Mouse (Mus musculus) liver, embryonic 11.5 days (tissue): ENCODE data around the gene Gm648. TPM values are rescaled to one million over a fixed set of nuclear protein-coding genes. Genes with fewer than 3 reads are reported as not detected.

Experiments
- ATAC-seq: fragments of 200-750 bp; cut with Nextera tagmentation; replicated peaks from 2 replicates; pipeline ENCODE4 v1.8.0; 2017; ENCODE audit warnings: moderate number of reproducible peaks, mild to moderate bottlenecking, moderate TSS enrichment, moderate library complexity; ENCODE audit not compliant: low FRiP score
- DNase-seq: peaks from one replicate; pipeline ENCODE4 v3.0.0-alpha.2; 2017; ENCODE audit warnings: low spot score
- H3K27ac ChIP-seq: fragments of 300-500 bp; sonication (generic); 2 replicates; pipeline ENCODE4 v1.5.1; 2014; ENCODE audit warnings: mild to moderate bottlenecking, low read depth, low read length, control low read depth
- H3K27me3 ChIP-seq: fragments of 300-500 bp; sonication (generic); replicated peaks from 2 replicates; pipeline ENCODE4 v1.6.1; 2014; ENCODE audit warnings: low read length, mixed read lengths; ENCODE audit not compliant: control insufficient read depth, insufficient read depth
- H3K36me3 ChIP-seq: fragments of 300-500 bp; sonication (generic); 2 replicates; pipeline ENCODE4 v1.6.1; 2014; ENCODE audit warnings: mild to moderate bottlenecking, low read length, moderate library complexity, mixed read lengths; ENCODE audit not compliant: control insufficient read depth, insufficient read depth
- H3K4me1 ChIP-seq: fragments of 300-500 bp; sonication (generic); replicated peaks from 2 replicates; pipeline ENCODE4 v1.6.1; 2014; ENCODE audit warnings: low read length, mixed read lengths; ENCODE audit not compliant: control insufficient read depth, insufficient read depth
- H3K4me2 ChIP-seq: fragments of 300-500 bp; sonication (generic); 2 replicates; pipeline ENCODE4 v1.6.1; 2014; ENCODE audit warnings: mild to moderate bottlenecking, control low read depth, moderate library complexity
- H3K4me3 ChIP-seq: fragments of 300-500 bp; sonication (generic); 2 replicates; pipeline ENCODE4 v1.5.1; 2014; ENCODE audit warnings: low read depth, low read length, control low read depth
- H3K9ac ChIP-seq: fragments of 300-500 bp; sonication (generic); 2 replicates; pipeline ENCODE4 v1.6.1; 2014; ENCODE audit warnings: low read depth, low read length, control low read depth
- H3K9me3 ChIP-seq: fragments of 300-500 bp; sonication (generic); 2 replicates; pipeline ENCODE4 v1.6.1; 2016; ENCODE audit warnings: low read length, inconsistent platforms, mixed read lengths; ENCODE audit not compliant: control insufficient read depth
- WGBS: fragments of 180-500 bp; shearing (Covaris S2); extraction: QIAGEN DNeasy Blood & Tissue Kit; methylation state at CpG from one replicate; pipeline ENCODE4 v1.1.7; 2014; 5-methylcytosine and 5-hydroxymethylcytosine counted together
- polyA plus RNA-seq: library from polyadenylated mRNA; unstranded; fragments of >200 nt; fragmentation: Nextera tagmentation; extraction: Ambion mirVana; gene quantifications from 2 replicates; pipeline ENCODE4 v1.2.1, GENCODE M21; 2014

Gm648 gene
- polyA plus RNA-seq = not detected in 2 replicates

DNA sequence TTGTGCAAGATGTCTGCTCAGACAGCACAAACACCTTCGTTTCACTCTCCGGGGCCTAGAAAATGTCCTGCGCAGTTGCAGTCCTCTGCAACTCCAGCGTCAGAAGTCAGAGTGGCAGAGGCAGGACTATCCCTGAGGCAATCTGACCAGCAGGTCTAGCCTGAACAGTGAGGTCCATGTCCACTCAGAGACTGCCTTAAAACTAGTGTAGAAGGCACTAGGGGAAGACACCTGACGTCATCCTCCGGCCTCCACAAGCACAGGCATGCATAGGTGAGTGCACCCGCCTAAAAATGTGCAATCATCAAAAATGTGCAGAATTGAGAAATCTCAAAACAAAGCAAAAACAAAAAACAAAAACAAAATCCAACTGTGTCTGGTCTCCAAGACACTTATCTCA is at the start of gene Gm648:
TSS of gene Gm648 (minus strand) at position 101 of the 400 bp plus-strand sequence.
- Histone ChIP-seq H3K9ac (no peak within 1 kb of the TSS), H3K27me3 (no peaks in the 10 kb centered on the region), H3K4me3 (no peak within 1 kb of the TSS), H3K27ac (no peak within 1 kb of the TSS), H3K36me3 (no peaks in the 10 kb centered on the region), H3K4me1 (no peaks in the 10 kb centered on the region), H3K4me2 (no peak within 1 kb of the TSS), H3K9me3 (no peaks in the 10 kb centered on the region)
- no peak for DNase-seq
- no peak for ATAC-seq
- 79% methylated on average over 7 of the region's 7 CpGs for WGBS

DNA sequence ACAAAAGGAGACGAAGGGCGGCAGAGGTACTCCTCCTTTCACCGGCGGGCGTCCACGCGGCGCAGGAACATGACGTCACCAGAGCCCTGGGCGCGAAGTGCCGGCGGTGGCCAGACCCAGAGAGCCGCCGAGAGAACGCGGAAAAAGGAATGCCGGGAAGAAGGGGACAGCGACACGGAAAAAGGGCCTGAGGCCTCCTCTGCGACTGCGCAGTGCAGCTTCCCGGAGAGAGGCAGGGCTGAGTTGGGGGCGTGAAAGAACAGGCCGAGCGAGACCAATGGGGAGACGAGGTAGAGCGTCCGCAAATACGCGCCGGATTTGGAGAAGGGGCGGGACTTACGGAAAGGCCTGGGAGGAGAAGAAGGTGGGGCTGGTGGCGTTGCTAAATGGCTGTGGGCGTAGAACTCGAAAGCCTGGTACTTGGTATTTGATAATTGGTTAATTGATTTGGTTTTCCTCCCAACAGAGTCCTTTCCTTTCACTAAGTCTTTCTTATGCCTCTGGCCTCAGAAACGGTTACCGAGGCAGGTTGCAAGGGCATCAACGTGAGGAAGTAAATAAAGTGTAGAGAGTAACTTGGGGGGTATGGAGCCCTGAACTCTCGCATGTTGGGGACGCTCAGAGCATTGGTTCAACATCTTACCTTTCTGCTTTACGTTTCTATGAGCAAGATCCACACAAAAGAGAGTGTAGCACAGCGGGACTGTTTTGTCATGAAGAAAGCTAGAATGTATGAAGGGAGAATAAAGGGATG is 48.7 kb upstream of the Gm648 start, which contains the start of gene Mmgt1:
TSS of gene Mmgt1 (minus strand) at position 183 of the 754 bp plus-strand sequence.
- Histone ChIP-seq H3K9ac (peak within 1 kb of the TSS; percentile 85), H3K27me3 (no peaks in the 10 kb centered on the region), H3K4me2 (peak within 1 kb of the TSS; percentile 64), H3K27ac (peak within 1 kb of the TSS; percentile 55; the same call in 1 of the 2 replicates), H3K36me3 (no peaks in the 10 kb centered on the region), H3K4me3 (peak within 1 kb of the TSS; percentile 77), H3K9me3 (no peaks in the 10 kb centered on the region), H3K4me1 (0 out of 2 replicates have a peak, but pooled peaks cover 2% of the 10 kb centered on the region)
- ATAC-seq (peak; percentile 98), DNase-seq (peak; percentile 81)
- WGBS = 12% methylated on average over 44 of the region's 44 CpGs

DNA sequence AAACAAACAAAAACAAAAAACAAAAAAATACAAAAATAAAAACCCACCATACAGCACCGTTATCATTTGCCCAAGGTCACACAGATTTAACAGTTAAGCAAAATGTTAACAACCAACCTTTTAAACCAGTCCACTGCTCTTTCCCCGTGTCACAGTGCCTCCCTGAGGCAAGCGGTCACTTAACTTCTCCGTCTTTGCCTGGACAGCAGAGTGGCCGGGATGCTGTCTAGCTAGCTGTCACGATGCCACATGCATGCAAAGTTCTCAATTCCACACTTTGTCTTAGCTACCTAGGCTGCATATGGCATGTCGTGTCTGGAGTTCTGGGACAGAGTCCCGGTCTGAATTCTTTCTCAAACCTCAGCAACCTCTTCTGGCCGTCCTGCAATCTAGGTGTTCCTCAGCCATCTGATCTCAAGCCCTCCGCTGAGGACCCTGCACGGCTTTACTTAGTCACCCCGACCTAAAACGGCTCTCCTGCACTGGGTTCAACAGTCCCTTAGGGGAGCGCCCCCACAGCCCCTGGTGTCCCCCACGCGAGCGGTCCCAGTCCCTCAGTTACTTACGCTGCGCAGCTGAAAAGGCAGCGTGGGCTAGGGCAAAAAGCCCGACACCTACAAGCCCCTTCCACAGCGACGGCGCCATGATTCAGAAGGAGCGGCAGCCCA is 47.9 kb upstream of the Gm648 start:
- Histone ChIP-seq H3K4me1 (0 out of 2 replicates have a peak, but pooled peaks cover 2% of the 10 kb centered on the region), H3K4me3 (peak overlapping the region; percentile 77), H3K9me3 (no peaks in the 10 kb centered on the region), H3K27ac (peak overlapping the region; percentile 55; the same call in 1 of the 2 replicates), H3K36me3 (no peaks in the 10 kb centered on the region), H3K9ac (peak overlapping the region; percentile 85), H3K4me2 (peak overlapping the region; percentile 62), H3K27me3 (no peaks in the 10 kb centered on the region)
- ATAC-seq = peak; percentile 53
- 10% methylated on average over 25 of the region's 25 CpGs for WGBS
- DNase-seq = no peak

GRCm38 (mm10) chrX:56578200-56578599 is 28.8 kb upstream of the Gm648 start:
- DNase-seq = no peak
- H3K27me3 ChIP-seq = no peaks in the 10 kb centered on the region
- no peaks in the 10 kb centered on the region for H3K36me3 ChIP-seq
- H3K4me1 ChIP-seq = no peaks in the 10 kb centered on the region
- H3K27ac ChIP-seq = no peak overlapping the region
- H3K4me3 ChIP-seq = no peak overlapping the region
- WGBS = 75% methylated on average over 2 of the region's 2 CpGs
- no peak overlapping the region for H3K4me2 ChIP-seq
- H3K9ac ChIP-seq = no peak overlapping the region
- ATAC-seq = no peak
- no peaks in the 10 kb centered on the region for H3K9me3 ChIP-seq

DNA sequence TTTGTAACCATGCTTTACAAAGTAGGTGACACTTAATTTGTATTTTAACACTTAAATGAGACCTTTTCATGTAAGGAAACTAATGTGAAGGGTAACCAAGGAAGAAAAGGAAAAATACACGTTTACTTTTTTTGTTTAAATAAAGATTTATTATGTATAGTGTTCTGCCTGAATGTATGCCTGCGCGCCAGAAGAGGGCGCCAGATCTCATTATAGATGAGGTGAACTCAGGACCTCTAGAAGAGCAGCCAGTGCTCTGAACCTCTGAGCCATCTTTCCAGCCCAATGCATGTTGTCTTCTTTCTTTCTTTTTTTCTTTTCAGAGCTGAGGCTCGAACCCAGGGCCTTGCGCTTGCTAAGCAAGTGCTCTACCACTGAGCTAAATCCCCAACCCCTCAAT is 23.1 kb upstream of the Gm648 start:
- ATAC-seq = no peak
- no peak for DNase-seq
- Histone ChIP-seq H3K9me3 (no peaks in the 10 kb centered on the region), H3K4me2 (no peak overlapping the region), H3K27me3 (no peaks in the 10 kb centered on the region), H3K4me1 (no peaks in the 10 kb centered on the region), H3K4me3 (no peak overlapping the region), H3K27ac (no peak overlapping the region), H3K36me3 (no peaks in the 10 kb centered on the region), H3K9ac (no peak overlapping the region)
- WGBS = 22% methylated on average over 6 of the region's 6 CpGs

- WGBS = 64% methylated on average over 3 of the region's 3 CpGs
- Histone ChIP-seq H3K4me1 (no peaks in the 10 kb centered on the region), H3K27me3 (no peaks in the 10 kb centered on the region), H3K4me2 (no peak overlapping the region), H3K4me3 (no peak overlapping the region), H3K36me3 (no peaks in the 10 kb centered on the region), H3K27ac (no peak overlapping the region), H3K9ac (no peak overlapping the region), H3K9me3 (no peaks in the 10 kb centered on the region)
- DNase-seq (no peak), ATAC-seq (no peak)
Observed at GRCm38 (mm10) chrX:56553584-56553983, 4.2 kb upstream of the Gm648 start.

- 57% methylated on average over 4 of the region's 4 CpGs for WGBS
- no peaks in the 10 kb centered on the region for H3K9me3 ChIP-seq
- peak; percentile 31 for DNase-seq
- ATAC-seq = no peak
- H3K4me3 ChIP-seq = no peak overlapping the region
- H3K27ac ChIP-seq = no peak overlapping the region
- no peak overlapping the region for H3K9ac ChIP-seq
- H3K27me3 ChIP-seq = no peaks in the 10 kb centered on the region
- H3K4me2 ChIP-seq = no peak overlapping the region
- H3K36me3 ChIP-seq = no peaks in the 10 kb centered on the region
- H3K4me1 ChIP-seq = no peaks in the 10 kb centered on the region
Observed at GRCm38 (mm10) chrX:56537162-56537561, 12.2 kb downstream of the Gm648 start.

DNA sequence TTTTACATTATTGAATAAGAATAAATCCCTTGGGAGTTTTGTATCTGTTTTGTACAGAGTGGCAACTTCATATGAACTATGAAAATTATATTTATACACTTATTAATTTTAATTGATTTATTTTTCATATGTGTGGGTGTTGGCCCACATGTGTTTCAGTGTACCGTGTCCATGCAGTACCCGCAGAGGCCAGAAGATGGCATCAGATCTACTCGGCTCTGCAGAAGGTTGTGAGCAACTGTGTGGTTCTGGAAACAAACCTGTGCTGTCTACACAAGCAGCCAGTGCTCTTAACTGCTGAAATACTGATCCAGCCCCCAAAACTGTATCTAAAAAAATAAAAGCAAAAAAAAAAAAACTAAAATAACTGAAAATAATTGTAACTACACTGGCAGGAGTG is 18.1 kb downstream of the Gm648 start:
- no peaks in the 10 kb centered on the region for H3K36me3 ChIP-seq
- DNase-seq = peak; percentile 34

More for the DNA sequence above, 18.1 kb downstream of the Gm648 start:
- 6% methylated on average over 3 of the region's 3 CpGs for WGBS
- no peak overlapping the region for H3K27ac ChIP-seq
- no peak overlapping the region for H3K9ac ChIP-seq
- no peak overlapping the region for H3K4me2 ChIP-seq
- no peak for ATAC-seq
- no peaks in the 10 kb centered on the region for H3K9me3 ChIP-seq
- H3K27me3 ChIP-seq = no peaks in the 10 kb centered on the region
- H3K4me1 ChIP-seq = no peaks in the 10 kb centered on the region
- no peak overlapping the region for H3K4me3 ChIP-seq
